Mouse (Mus musculus): ENCODE data around the gene Nlrp3. TPM values are rescaled to one million over a fixed set of nuclear protein-coding genes. Genes with fewer than 3 reads are reported as not detected.
"Not testable (repeated sequence)": the region's sequence is repeated elsewhere in the genome, so short reads cannot be mapped to it uniquely, and the experiment has no call there.

Gene Nlrp3
- polyA plus RNA-seq, 1 experiment from 2014 or later, result 0.34 TPM

DNA sequence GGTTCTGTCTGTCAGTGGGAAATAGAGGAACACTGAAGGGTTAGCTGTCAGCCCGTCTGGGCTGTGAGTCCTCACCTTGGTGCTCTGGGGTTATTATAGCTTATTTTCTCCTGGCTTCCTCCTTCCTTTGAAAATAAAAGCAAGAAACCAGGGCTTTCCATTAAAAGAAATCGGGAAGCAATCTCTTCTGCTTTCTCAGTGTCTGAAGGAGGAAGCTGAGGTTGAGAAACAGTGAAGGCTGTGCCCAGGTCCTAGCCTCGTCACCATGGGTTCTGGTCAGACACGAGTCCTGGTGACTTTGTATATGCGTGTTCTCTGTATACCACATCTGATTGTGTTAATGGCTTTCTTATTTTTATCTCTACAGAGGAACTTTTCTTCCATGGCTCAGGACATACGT is 1.1 kb downstream of the Nlrp3 start:
- Histone ChIP-seq H3K27ac (no peak overlapping the region), H3K9me3 (replicated peaks) (no peaks in the 10 kb centered on the region), H3K36me3 (no peaks in the 10 kb centered on the region), H3K9ac (no peak overlapping the region), H3K4me1 (no peaks in the 10 kb centered on the region), H3K4me3 (no peak overlapping the region), H3K4me2 (replicated peaks) (no peak overlapping the region), H3K27me3 (no peaks in the 10 kb centered on the region)
- WGBS, result 82% methylated on average over 6 of the region's 6 CpGs
- ATAC-seq (ENCODE audit: low FRiP score), result no peak

DNA sequence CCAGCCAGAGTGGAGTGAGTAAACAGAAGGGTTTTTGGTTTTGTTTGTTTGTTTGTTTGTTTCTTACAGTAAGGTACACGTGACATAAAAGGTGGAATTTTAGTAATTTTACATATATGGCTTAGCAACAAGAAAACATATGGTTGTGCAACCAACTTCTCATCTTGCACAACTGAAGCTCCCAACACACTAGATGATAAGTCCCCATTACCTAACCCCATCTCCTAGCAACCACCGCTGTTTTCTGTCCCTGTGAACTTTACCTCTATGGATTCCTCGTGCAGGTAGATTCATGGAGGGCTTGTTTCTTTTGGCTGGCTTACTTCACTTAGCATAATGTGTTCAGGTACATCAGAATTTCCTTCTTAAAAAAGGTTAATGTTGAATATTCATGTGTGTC is 2.0 kb downstream of the Nlrp3 start:
- 92% methylated on average over 3 of the region's 3 CpGs for WGBS
- no peak overlapping the region for H3K27ac ChIP-seq
- no peak overlapping the region for H3K4me2 ChIP-seq (replicated peaks)
- H3K4me1 ChIP-seq, result no peaks in the 10 kb centered on the region
- no peak for ATAC-seq (ENCODE audit: low FRiP score)
- H3K9ac ChIP-seq, result no peak overlapping the region
- H3K9me3 ChIP-seq (replicated peaks), result no peaks in the 10 kb centered on the region
- H3K36me3 ChIP-seq, result no peaks in the 10 kb centered on the region
- no peaks in the 10 kb centered on the region for H3K27me3 ChIP-seq
- no peak overlapping the region for H3K4me3 ChIP-seq

DNA sequence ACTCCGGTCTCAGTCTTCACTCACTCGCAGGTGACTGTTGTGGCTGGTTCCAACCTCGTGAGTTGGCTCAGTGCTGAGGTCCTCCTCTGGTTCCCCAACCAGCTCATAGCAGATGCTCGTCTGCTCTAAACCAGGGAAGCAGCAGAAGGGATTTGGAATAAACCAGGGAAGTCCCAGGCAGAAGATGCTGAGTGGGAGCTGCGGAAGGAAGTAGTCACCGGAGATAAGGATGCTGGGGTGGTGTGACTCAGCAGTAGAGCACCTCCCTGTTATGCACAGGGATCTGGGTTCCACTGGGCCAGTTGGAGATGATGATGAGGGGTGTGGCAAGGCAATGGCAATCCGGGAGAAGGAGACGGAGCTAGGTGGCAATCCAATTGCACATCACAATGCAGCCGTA is 2.6 kb downstream of the Nlrp3 start:
- Histone ChIP-seq H3K36me3 (no peaks in the 10 kb centered on the region), H3K4me2 (replicated peaks) (no peak overlapping the region), H3K4me1 (no peaks in the 10 kb centered on the region), H3K27me3 (no peaks in the 10 kb centered on the region), H3K27ac (no peak overlapping the region), H3K4me3 (no peak overlapping the region), H3K9ac (no peak overlapping the region), H3K9me3 (replicated peaks) (no peaks in the 10 kb centered on the region)
- ATAC-seq (ENCODE audit: low FRiP score), result no peak
- 87% methylated on average over 9 of the region's 9 CpGs for WGBS

GRCm38 (mm10) chr11:59554127-59554526 is 12.8 kb downstream of the Nlrp3 start:
- Histone ChIP-seq H3K36me3 (no peaks in the 10 kb centered on the region), H3K9ac (no peak overlapping the region), H3K27me3 (no peaks in the 10 kb centered on the region), H3K27ac (no peak overlapping the region), H3K9me3 (replicated peaks) (no peaks in the 10 kb centered on the region), H3K4me3 (no peak overlapping the region), H3K4me2 (replicated peaks) (no peak overlapping the region), H3K4me1 (no peaks in the 10 kb centered on the region)
- WGBS, result 93% methylated on average over 11 of the region's 11 CpGs
- no peak for ATAC-seq (ENCODE audit: low FRiP score)

DNA sequence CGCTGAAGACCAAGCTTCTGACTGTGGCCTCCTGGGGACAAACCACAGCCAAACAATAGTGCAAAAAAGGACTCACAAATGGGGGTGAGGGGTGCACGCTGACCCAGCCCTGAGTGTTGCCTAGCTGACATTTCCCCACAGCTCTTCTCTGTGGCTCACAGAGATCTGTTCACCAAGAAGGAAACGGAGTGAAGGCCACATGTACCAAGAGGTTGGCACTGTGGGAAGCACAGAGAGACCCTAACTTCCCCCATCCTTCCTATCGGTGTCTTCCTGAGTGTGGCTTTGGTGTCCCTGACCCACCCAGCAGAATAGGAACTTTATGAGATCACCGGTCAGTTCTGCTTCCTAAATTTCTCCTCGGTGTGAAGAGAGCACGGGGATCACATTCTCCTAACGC is 13.2 kb downstream of the Nlrp3 start:
- Histone ChIP-seq H3K36me3 (no peaks in the 10 kb centered on the region), H3K4me1 (no peaks in the 10 kb centered on the region), H3K9ac (no peak overlapping the region), H3K27ac (no peak overlapping the region), H3K9me3 (replicated peaks) (no peaks in the 10 kb centered on the region), H3K27me3 (no peaks in the 10 kb centered on the region), H3K4me2 (replicated peaks) (no peak overlapping the region), H3K4me3 (no peak overlapping the region)
- ATAC-seq (ENCODE audit: low FRiP score), result no peak
- WGBS, result 80% methylated on average over 8 of the region's 8 CpGs

DNA sequence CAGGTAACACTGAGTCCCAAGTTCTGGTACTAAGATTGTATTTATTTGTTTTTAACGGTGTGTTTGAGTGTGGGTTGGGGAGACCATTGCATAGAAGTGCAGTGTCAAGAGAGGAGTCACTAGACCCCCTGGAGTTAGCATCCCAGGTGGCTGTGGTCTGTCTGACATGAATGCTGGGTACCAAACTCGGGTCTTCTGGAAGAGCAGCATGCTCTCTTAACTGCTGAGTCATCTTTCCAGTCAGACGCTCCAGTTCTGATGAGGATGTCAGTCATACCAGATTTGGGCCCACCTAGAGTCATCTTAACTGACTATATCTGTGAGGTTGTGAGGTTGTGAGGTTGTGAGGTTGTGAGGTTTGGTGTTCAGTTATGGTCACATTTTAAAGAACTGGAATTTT is 19.5 kb downstream of the Nlrp3 start:
- H3K4me1 ChIP-seq, result no peaks in the 10 kb centered on the region
- no peak for ATAC-seq (ENCODE audit: low FRiP score)
- H3K9me3 ChIP-seq (replicated peaks), result no peaks in the 10 kb centered on the region
- H3K27ac ChIP-seq, result no peak overlapping the region
- 75% methylated on average over 3 of the region's 3 CpGs for WGBS
- no peak overlapping the region for H3K4me2 ChIP-seq (replicated peaks)
- H3K36me3 ChIP-seq, result no peaks in the 10 kb centered on the region
- H3K27me3 ChIP-seq, result no peaks in the 10 kb centered on the region; the same call in 1 of the 2 replicates
- H3K9ac ChIP-seq, result no peak overlapping the region
- H3K4me3 ChIP-seq, result no peak overlapping the region

DNA sequence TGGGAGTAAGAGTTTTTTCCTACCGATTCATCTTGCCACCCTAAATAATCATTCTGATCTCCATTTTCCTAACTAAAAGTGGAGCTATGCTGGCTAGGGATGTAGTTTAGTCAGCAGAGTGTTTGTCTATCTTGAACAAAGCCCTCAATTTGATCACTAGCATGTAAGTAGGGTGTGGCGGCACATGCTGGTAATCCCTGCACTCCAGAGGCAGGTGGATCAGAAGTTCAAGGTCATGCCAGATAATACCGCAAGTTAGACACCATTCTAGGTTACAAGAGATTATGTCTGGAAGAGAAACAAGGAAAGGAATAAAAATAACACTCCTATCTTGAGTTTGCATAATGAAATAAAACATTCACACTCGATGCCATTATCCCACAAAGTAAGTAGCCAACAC is 21.0 kb downstream of the Nlrp3 start:
- WGBS, result 94% methylated on average over 4 of the region's 4 CpGs
- Histone ChIP-seq H3K27me3 (no peaks in the 10 kb centered on the region; the same call in 1 of the 2 replicates), H3K4me1 (no peaks in the 10 kb centered on the region), H3K27ac (no peak overlapping the region), H3K9ac (no peak overlapping the region), H3K36me3 (no peaks in the 10 kb centered on the region), H3K4me2 (replicated peaks) (no peak overlapping the region), H3K9me3 (replicated peaks) (no peaks in the 10 kb centered on the region), H3K4me3 (no peak overlapping the region)
- ATAC-seq (ENCODE audit: low FRiP score), result no peak

- WGBS, result 77% methylated on average over 9 of the region's 9 CpGs
- H3K4me1 ChIP-seq, result no peaks in the 10 kb centered on the region
- no peak for ATAC-seq (ENCODE audit: low FRiP score)
- H3K27ac ChIP-seq, result no peak overlapping the region
- H3K9me3 ChIP-seq (replicated peaks), result no peaks in the 10 kb centered on the region
- no peak overlapping the region for H3K9ac ChIP-seq
- H3K36me3 ChIP-seq, result no peaks in the 10 kb centered on the region
- no peak overlapping the region for H3K4me3 ChIP-seq
- H3K27me3 ChIP-seq, result no peaks in the 10 kb centered on the region; the same call in 1 of the 2 replicates
- no peak overlapping the region for H3K4me2 ChIP-seq (replicated peaks)
Observed at GRCm38 (mm10) chr11:59562837-59563236, 21.5 kb downstream of the Nlrp3 start.

GRCm38 (mm10) chr11:59569306-59569705 is 27.9 kb downstream of the Nlrp3 start:
- H3K4me3 ChIP-seq, result no peak overlapping the region
- no peak overlapping the region for H3K4me2 ChIP-seq (replicated peaks)
- no peak for ATAC-seq (ENCODE audit: low FRiP score)
- peaks cover 7% of the 10 kb centered on the region; the same call in 1 of the 2 replicates for H3K27me3 ChIP-seq
- no peak overlapping the region for H3K27ac ChIP-seq
- no peaks in the 10 kb centered on the region for H3K36me3 ChIP-seq
- 64% methylated on average over 3 of the region's 3 CpGs for WGBS
- H3K9ac ChIP-seq, result no peak overlapping the region
- H3K4me1 ChIP-seq, result no peaks in the 10 kb centered on the region
- no peaks in the 10 kb centered on the region for H3K9me3 ChIP-seq (replicated peaks)

DNA sequence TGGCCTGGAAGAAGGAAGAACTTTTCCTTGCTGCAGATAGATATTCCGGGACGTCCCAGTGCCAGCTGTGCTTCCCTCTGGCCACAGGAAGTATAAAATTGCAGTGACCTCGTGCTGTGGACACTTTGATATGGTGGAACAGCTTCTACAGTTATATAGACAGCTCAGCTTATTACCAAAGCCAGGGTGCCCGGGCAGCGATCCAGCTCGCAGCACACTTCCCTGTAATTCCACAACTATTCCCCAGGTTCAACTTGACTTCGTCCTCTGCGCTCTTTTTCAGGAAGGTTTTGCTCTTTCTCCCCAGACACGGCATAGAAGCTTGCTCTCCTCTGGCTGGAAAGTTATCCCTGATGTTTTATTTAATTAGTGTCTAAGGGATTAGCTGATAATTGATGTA is 34.4 kb downstream of the Nlrp3 start:
- no peak for ATAC-seq (ENCODE audit: low FRiP score)
- WGBS, result 64% methylated on average over 9 of the region's 9 CpGs
- Histone ChIP-seq H3K27ac (no peak overlapping the region), H3K27me3 (0 out of 2 replicates have a peak, but pooled peaks cover 6% of the 10 kb centered on the region), H3K4me3 (no peak overlapping the region), H3K9me3 (replicated peaks) (no peaks in the 10 kb centered on the region), H3K4me1 (no peaks in the 10 kb centered on the region), H3K36me3 (no peaks in the 10 kb centered on the region), H3K4me2 (replicated peaks) (no peak overlapping the region), H3K9ac (no peak overlapping the region)

DNA sequence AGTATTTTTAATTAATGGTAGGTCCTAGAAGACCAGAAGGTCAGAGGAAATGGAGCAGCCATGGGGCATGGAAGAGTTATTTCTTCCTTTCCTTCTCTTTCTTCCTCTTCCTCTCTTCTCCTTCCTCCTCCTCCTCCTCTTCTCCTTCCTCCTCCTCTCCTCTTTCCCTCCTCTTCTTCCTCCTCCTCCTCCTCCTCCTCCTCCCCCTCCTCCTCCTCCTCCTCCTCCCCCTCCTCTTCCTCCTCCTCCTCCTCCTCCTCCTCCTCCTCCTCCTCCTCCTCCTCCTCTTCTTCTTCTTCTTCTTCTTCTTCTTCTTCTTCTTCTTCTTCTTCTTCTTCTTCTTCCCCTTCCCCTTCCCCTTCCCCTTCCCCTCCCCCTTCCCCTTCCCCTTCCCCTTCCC is 34.8 kb downstream of the Nlrp3 start, which contains the start of gene Olfr222:
Olfr222 (minus strand) TSS at position 101 of the 400 bp plus-strand sequence.
- H3K27me3 ChIP-seq; H3K9ac ChIP-seq; H3K9me3 ChIP-seq (replicated peaks); H3K4me2 ChIP-seq (replicated peaks); H3K36me3 ChIP-seq; H3K4me3 ChIP-seq; ATAC-seq (ENCODE audit: low FRiP score); H3K27ac ChIP-seq; H3K4me1 ChIP-seq: not testable (repeated sequence)

DNA sequence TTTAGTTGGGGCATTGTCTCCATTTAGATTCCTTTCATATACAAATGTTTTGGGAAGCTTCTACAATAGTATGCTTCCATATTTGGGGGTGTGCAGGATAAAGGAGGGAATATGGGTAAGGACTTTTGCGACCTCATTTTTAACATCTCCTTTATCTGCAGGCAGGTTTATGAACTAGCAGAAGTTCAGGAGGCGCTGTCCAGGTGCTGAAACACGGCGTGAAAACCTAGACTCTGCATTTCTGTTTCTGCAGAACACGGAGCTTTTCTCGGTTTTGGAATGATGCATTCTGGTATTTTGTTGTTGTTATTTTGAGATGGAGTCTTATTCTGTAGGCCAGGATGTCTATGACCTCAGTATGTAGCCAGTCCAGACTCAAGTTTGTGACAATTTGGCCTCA is 43.2 kb downstream of the Nlrp3 start:
- Histone ChIP-seq H3K36me3 (no peaks in the 10 kb centered on the region), H3K4me1 (no peaks in the 10 kb centered on the region), H3K9ac (no peak overlapping the region), H3K4me2 (replicated peaks) (no peak overlapping the region), H3K27me3 (no peaks in the 10 kb centered on the region), H3K27ac (no peak overlapping the region), H3K9me3 (replicated peaks) (no peaks in the 10 kb centered on the region), H3K4me3 (no peak overlapping the region)
- 33% methylated on average over 6 of the region's 6 CpGs for WGBS
- no peak for ATAC-seq (ENCODE audit: low FRiP score)

GRCm38 (mm10) chr11:59589496-59589895 is 48.1 kb downstream of the Nlrp3 start:
- Histone ChIP-seq H3K36me3 (no peaks in the 10 kb centered on the region), H3K4me2 (replicated peaks) (no peak overlapping the region), H3K9ac (no peak overlapping the region), H3K27ac (no peak overlapping the region), H3K4me1 (no peaks in the 10 kb centered on the region), H3K27me3 (no peaks in the 10 kb centered on the region), H3K9me3 (replicated peaks) (no peaks in the 10 kb centered on the region), H3K4me3 (no peak overlapping the region)
- 79% methylated on average over 8 of the region's 8 CpGs for WGBS
- ATAC-seq (ENCODE audit: low FRiP score), result no peak

- Histone ChIP-seq H3K36me3 (no peaks in the 10 kb centered on the region), H3K4me3 (no peak within 1 kb of the TSS), H3K9me3 (replicated peaks) (no peaks in the 10 kb centered on the region), H3K9ac (no peak within 1 kb of the TSS), H3K4me1 (no peaks in the 10 kb centered on the region), H3K4me2 (replicated peaks) (no peak within 1 kb of the TSS), H3K27ac (no peak within 1 kb of the TSS), H3K27me3 (no peaks in the 10 kb centered on the region)
- ATAC-seq (ENCODE audit: low FRiP score), result no peak
- WGBS, result 82% methylated on average over 6 of the region's 6 CpGs
Observed at GRCm38 (mm10) chr11:59593189-59593588, 51.8 kb downstream of the Nlrp3 start, which contains the start of gene Olfr223. TSS of gene Olfr223 (minus strand) at chr11:59593289.
